Mouse (Mus musculus): Measurements from ENCODE around the gene 4921536K21Rik.

DNA sequence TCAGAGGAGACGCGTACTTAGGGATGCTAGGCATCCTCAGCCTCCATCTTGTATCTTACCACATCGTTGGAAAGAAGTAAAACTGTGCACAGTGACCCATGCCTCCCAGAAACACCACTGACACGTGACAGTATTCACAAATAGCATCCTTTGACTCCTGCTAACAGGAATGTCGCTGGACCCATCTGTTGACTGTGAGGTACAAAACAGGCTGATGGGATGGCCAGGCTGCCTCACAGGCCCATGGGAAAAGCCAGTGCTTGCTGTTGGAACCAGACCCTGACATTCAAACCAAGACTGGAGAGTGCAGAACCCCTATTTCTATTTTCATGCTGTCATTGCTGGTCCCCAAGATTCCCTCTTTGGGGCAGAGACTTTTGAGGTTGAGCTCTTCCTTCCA, 37.0 kb downstream of the 4921536K21Rik start:
- no peak for TF ChIP-seq CTCF (IDR thresholded peaks at IDR 0.05; ENCODE audit: low read depth)
- TF ChIP-seq EP300 (IDR thresholded peaks at IDR 0.05; ENCODE audit: low read depth): no peak
